Mouse (Mus musculus) CH12.LX (cell line): Measurements from ENCODE around the gene Cdc20b. TPM values are rescaled to one million over a fixed set of nuclear protein-coding genes. Genes with fewer than 3 reads are reported as not detected.

Experiments
- DNase-seq: peaks from one replicate; pipeline ENCODE4 v3.0.0-alpha.2; 2013; ENCODE audit errors: extremely low read depth
- H3K27ac ChIP-seq: 2 replicates; pipeline ENCODE4 v1.5.1; 2012; ENCODE audit warnings: low read depth, mild to moderate bottlenecking, control low read depth, moderate library complexity; ENCODE audit not compliant: insufficient read depth
- H3K27me3 ChIP-seq: replicated peaks from 2 replicates; pipeline ENCODE3; 2012; ENCODE audit warnings: inconsistent platforms
- H3K36me3 ChIP-seq, 2 experiments: replicated peaks in 1 of 2; 2 replicates each; pipeline versions ENCODE3 to v1.6.1; 2012; ENCODE audit warnings: inconsistent platforms in 1 of 2, low read length in 1 of 2, mild to moderate bottlenecking in 1 of 2, mixed read lengths in 1 of 2, moderate library complexity in 1 of 2; ENCODE audit not compliant: control insufficient read depth in 1 of 2, insufficient read depth in 1 of 2
- H3K4me1 ChIP-seq, 2 experiments: 2 replicates each; pipeline ENCODE4 v1.6.1; 2012; ENCODE audit warnings: inconsistent platforms in 1 of 2, moderate library complexity in 1 of 2; ENCODE audit not compliant: insufficient read depth in 2 of 2, control insufficient read depth in 1 of 2
- H3K4me2 ChIP-seq: 2 replicates; pipeline ENCODE4 v1.6.1; 2012; ENCODE audit warnings: low read depth, mild to moderate bottlenecking, control low read depth; ENCODE audit not compliant: poor library complexity, insufficient read depth, severe bottlenecking
- H3K4me3 ChIP-seq, 3 experiments: fragments of 150-350 bp in 1 of 3; sonication (generic) in 1 of 3; replicated peaks in 1 of 3; 2 replicates each; pipeline versions ENCODE3 to v1.5.1; 2011 to 2012; ENCODE audit warnings: low read depth in 2 of 3, low read length in 2 of 3, mild to moderate bottlenecking in 2 of 3, moderate library complexity in 2 of 3, control low read depth in 1 of 3, improper control_type of control experiment in 1 of 3, inconsistent platforms in 1 of 3, mixed read lengths in 1 of 3; ENCODE audit not compliant: poor library complexity in 1 of 3
- H3K79me2 ChIP-seq: replicated peaks from 2 replicates; pipeline ENCODE4 v1.6.1; 2012; ENCODE audit warnings: mild to moderate bottlenecking, moderate library complexity; ENCODE audit not compliant: control insufficient read depth, poor library complexity, insufficient read depth, severe bottlenecking; ENCODE audit errors: extremely low read depth
- H3K9ac ChIP-seq: 2 replicates; pipeline ENCODE4 v1.6.1; 2012; ENCODE audit warnings: low read depth, mild to moderate bottlenecking, control low read depth, moderate library complexity; ENCODE audit not compliant: insufficient read depth
- H3K9me3 ChIP-seq: replicated peaks from 2 replicates; pipeline ENCODE3; 2012; ENCODE audit warnings: low read length, inconsistent platforms, mixed read lengths
- CHD1 ChIP-seq: IDR thresholded peaks from 2 replicates; pipeline ENCODE4 v1.6.1; 2012; ENCODE audit warnings: low read depth, low read length, improper control_type of control experiment, inconsistent platforms
- CHD2 ChIP-seq: IDR thresholded peaks from 2 replicates; pipeline ENCODE4 v1.6.1; 2011; ENCODE audit warnings: low read length, improper control_type of control experiment
- CTCF ChIP-seq, 2 experiments: IDR thresholded peaks in 1 of 2; conservative IDR thresholded peaks in 1 of 2; 2 replicates each; pipeline ENCODE4 v1.5.1; 2011 to 2012; ENCODE audit warnings: low read depth in 2 of 2, low read length in 2 of 2, improper control_type of control experiment in 1 of 2, inconsistent platforms in 1 of 2, mild to moderate bottlenecking in 1 of 2, moderate library complexity in 1 of 2
- EP300 ChIP-seq: IDR thresholded peaks from 2 replicates; pipeline ENCODE4 v1.6.1; 2011; ENCODE audit warnings: low read length, improper control_type of control experiment
- ETS1 ChIP-seq: conservative IDR thresholded peaks from 2 replicates; pipeline ENCODE4 v1.6.1; 2012; ENCODE audit warnings: low read depth, mild to moderate bottlenecking, inconsistent platforms, low read length, improper control_type of control experiment, moderate library complexity
- GABPA ChIP-seq: IDR thresholded peaks from 2 replicates; pipeline ENCODE4 v1.6.1; 2012; ENCODE audit warnings: low read depth, low read length, improper control_type of control experiment, inconsistent platforms; ENCODE audit not compliant: insufficient replicate concordance
- IRF4 ChIP-seq: IDR thresholded peaks from 2 replicates; pipeline ENCODE4 v1.6.1; 2014; ENCODE audit warnings: low read depth, mild to moderate bottlenecking, inconsistent platforms, low read length, improper control_type of control experiment
- JUN ChIP-seq: IDR thresholded peaks from 2 replicates; pipeline ENCODE4 v1.6.1; 2011; ENCODE audit warnings: low read depth, mild to moderate bottlenecking, low read length, improper control_type of control experiment, moderate library complexity; ENCODE audit not compliant: insufficient read depth
- KAT2A ChIP-seq: IDR thresholded peaks from 2 replicates; pipeline ENCODE4 v1.6.1; 2012; ENCODE audit warnings: low read length, improper control_type of control experiment, inconsistent platforms; ENCODE audit not compliant: insufficient replicate concordance
- MAX ChIP-seq: IDR thresholded peaks from 2 replicates; pipeline ENCODE4 v1.6.1; 2011; ENCODE audit warnings: low read length, improper control_type of control experiment
- MEF2A ChIP-seq: IDR thresholded peaks from 2 replicates; pipeline ENCODE4 v1.6.1; 2014; ENCODE audit warnings: low read depth, mild to moderate bottlenecking, inconsistent platforms, low read length, improper control_type of control experiment, borderline replicate concordance
- MXI1 ChIP-seq: IDR thresholded peaks from 2 replicates; pipeline ENCODE4 v1.6.1; 2011; ENCODE audit warnings: mild to moderate bottlenecking, low read depth, low read length, improper control_type of control experiment
- NELFE ChIP-seq: IDR thresholded peaks from 2 replicates; pipeline ENCODE4 v1.6.1; 2011; ENCODE audit warnings: low read depth, low read length, improper control_type of control experiment
- NRF1 ChIP-seq: IDR thresholded peaks from 2 replicates; pipeline ENCODE4 v1.6.1; 2014; ENCODE audit warnings: low read depth, mild to moderate bottlenecking, inconsistent platforms, low read length, improper control_type of control experiment, moderate library complexity
- POLR2A ChIP-seq: IDR thresholded peaks from 2 replicates; pipeline ENCODE4 v1.6.1; 2011; ENCODE audit warnings: low read depth, mild to moderate bottlenecking, improper control_type of control experiment, low read length
- POLR2AphosphoS2 ChIP-seq: IDR thresholded peaks from 2 replicates; pipeline ENCODE4 v1.6.1; 2011; ENCODE audit warnings: low read depth, low read length, improper control_type of control experiment
- RCOR1 ChIP-seq: conservative IDR thresholded peaks from 2 replicates; pipeline ENCODE4 v1.6.1; 2012; ENCODE audit warnings: low read depth, mild to moderate bottlenecking, inconsistent platforms, low read length, improper control_type of control experiment
- SIN3A ChIP-seq: IDR thresholded peaks from 2 replicates; pipeline ENCODE4 v1.6.1; 2012; ENCODE audit warnings: low read length, improper control_type of control experiment, inconsistent platforms
- SMC3 ChIP-seq: IDR thresholded peaks from 2 replicates; pipeline ENCODE4 v1.6.1; 2011; ENCODE audit warnings: low read depth, low read length, improper control_type of control experiment
- TBP ChIP-seq: conservative IDR thresholded peaks from 2 replicates; pipeline ENCODE4 v1.6.1; 2011; ENCODE audit warnings: low read depth, low read length, improper control_type of control experiment
- TCF12 ChIP-seq: IDR thresholded peaks from 2 replicates; pipeline ENCODE4 v1.6.1; 2014; ENCODE audit warnings: low read depth, mild to moderate bottlenecking, inconsistent platforms, low read length, improper control_type of control experiment
- ZC3H11A ChIP-seq: IDR thresholded peaks from 2 replicates; pipeline ENCODE4 v1.6.1; 2012; ENCODE audit warnings: low read depth, mild to moderate bottlenecking, inconsistent platforms, low read length, improper control_type of control experiment
- ZKSCAN1 ChIP-seq: IDR thresholded peaks from 2 replicates; pipeline ENCODE4 v1.6.1; 2012; ENCODE audit warnings: low read depth, inconsistent platforms, low read length, improper control_type of control experiment, borderline replicate concordance
- ZNF384 ChIP-seq: IDR thresholded peaks from 2 replicates; pipeline ENCODE4 v1.6.1; 2012; ENCODE audit warnings: low read depth, low read length, improper control_type of control experiment, inconsistent platforms
- dilution Hi-C: fragments of 300-500 bp; cut with MboI; formaldehyde crosslinking; loops from 2 replicates; pipeline ENCODE4 v1.14.3; 2020; ENCODE audit warnings: low sequenced_read_pairs; ENCODE audit not compliant: extremely low pct_unique_long_range_greater_than_20kb, extremely low pct_ligation_motif_present
- in situ Hi-C: fragments of 300-500 bp; cut with MboI; formaldehyde crosslinking; loops from 3 replicates; pipeline ENCODE4 v1.14.3; 2019; ENCODE audit warnings: low sequenced_read_pairs, low pct_ligation_motif_present, low pct_unique_long_range_greater_than_20kb, mixed read lengths
- polyA plus RNA-seq: library from polyadenylated mRNA; unstranded; fragments of >175 nt; gene quantifications from 2 replicates; pipeline ENCODE4 v1.2.1, GENCODE M21; 2012; ENCODE audit warnings: low read depth; ENCODE audit not compliant: insufficient read length
- total RNA-seq, 2 experiments: library from RNA; depleted of rRNA; stranded (reverse); fragments of 300-350 nt in 1 of 2; fragments of >200 nt in 1 of 2; gene quantifications; 2 replicates each; pipeline ENCODE4 v1.2.3; 2012 to 2014

Gene Cdc20b
- total and polyA plus RNA-seq, 3 experiments: not detected

- H3K9me3 ChIP-seq: no peaks in the 10 kb centered on the region
- H3K27ac ChIP-seq: no peak overlapping the region
- H3K27me3 ChIP-seq: no peaks in the 10 kb centered on the region
- H3K79me2 ChIP-seq: no peaks in the 10 kb centered on the region
- H3K4me3 ChIP-seq: no peak overlapping the region
- in situ Hi-C loops: no loop called here
- no peak overlapping the region for H3K4me2 ChIP-seq
- DNase-seq: no peak
- H3K9ac ChIP-seq: no peak overlapping the region
- dilution Hi-C loops: no loop called here
- H3K36me3 ChIP-seq: no peaks in the 10 kb centered on the region
- H3K4me1 ChIP-seq: no peaks in the 10 kb centered on the region
- TF ChIP-seq ETS1 (no peak), TBP (no peak), IRF4 (no peak), TCF12 (no peak), KAT2A (no peak), NELFE (no peak), MXI1 (no peak), SMC3 (no peak), ZKSCAN1 (no peak), POLR2A (no peak), GABPA (no peak), ZNF384 (no peak), MEF2A (no peak), EP300 (no peak), CHD1 (no peak), POLR2AphosphoS2 (no peak)
These were observed 47.2 kb downstream of the Cdc20b start for GRCm38 (mm10) chr13:113082101-113082500.

GRCm38 (mm10) chr13:113084732-113085131 lies 49.8 kb downstream of the Cdc20b start:
- dilution Hi-C loops (no loop called here), in situ Hi-C loops (no loop called here)
- Histone ChIP-seq H3K36me3 (no peaks in the 10 kb centered on the region), H3K4me3 (no peak overlapping the region), H3K9me3 (no peaks in the 10 kb centered on the region), H3K9ac (no peak overlapping the region), H3K27ac (no peak overlapping the region), H3K79me2 (no peaks in the 10 kb centered on the region), H3K27me3 (no peaks in the 10 kb centered on the region), H3K4me1 (no peaks in the 10 kb centered on the region), H3K4me2 (no peak overlapping the region)
- no peak for DNase-seq
- TF ChIP-seq SIN3A (no peak), CHD1 (no peak), POLR2AphosphoS2 (no peak), JUN (no peak), CTCF (conservative IDR thresholded peaks at IDR 0.05 in 1 of 2, IDR thresholded peaks at IDR 0.05 in 1 of 2; ENCODE audit: low read depth in 2 of 2, low read length in 2 of 2) (no peak), TCF12 (no peak), NRF1 (no peak), RCOR1 (no peak), ZC3H11A (no peak), KAT2A (no peak), CHD2 (no peak), ZKSCAN1 (no peak), EP300 (no peak), MAX (no peak)
